ENCODE assay signal across 8 mouse cellular contexts in the genomic region with DNA sequence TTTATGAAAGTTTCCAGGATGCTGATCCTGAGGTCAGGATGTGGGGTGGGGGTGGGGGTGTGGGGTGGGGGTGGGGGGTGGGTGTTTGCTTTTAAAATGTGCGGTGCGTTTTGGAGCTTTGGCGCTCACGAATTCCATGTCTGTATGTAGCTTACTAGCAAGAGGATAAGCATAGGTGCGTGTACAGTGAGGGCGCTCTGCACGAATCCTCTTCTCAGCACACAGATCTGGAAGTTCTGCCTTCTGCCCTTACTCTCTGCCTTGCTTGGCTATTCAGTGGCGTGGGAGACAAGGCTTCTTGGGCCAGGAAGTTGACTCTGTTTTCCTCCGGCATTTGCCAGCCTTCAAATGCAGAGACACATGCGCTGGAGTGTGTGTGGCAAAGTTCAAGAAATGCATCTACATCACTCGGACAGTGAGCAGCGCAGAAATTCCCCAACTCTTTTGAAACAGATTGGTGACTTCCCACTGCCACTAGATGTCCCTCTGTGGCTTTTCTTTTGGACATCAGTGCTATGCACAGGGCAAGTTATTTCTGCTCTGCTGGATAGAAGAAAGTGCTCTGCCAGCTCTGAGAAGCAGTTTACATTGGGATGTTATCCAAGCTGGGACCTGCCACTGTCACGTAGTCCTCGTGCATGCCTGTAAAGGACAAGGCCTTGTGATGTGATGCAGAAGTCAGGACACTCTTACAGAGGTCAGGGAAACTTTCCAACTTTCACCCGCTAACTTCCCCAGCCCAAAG. TPM values are rescaled to one million over a fixed set of nuclear protein-coding genes. Genes with fewer than 3 reads are reported as not detected.
DNase-seq lines count a peak whose midpoint lies in the region; ATAC-seq lines count a peak whose summit lies in the region.

No protein-coding gene starts in this region.

- H3K27ac ChIP-seq in heart, embryonic 14.5 days (replicated peaks in 1 of 2; ENCODE audit: control insufficient read depth in 1 of 2, insufficient read depth in 1 of 2, low read depth in 2 of 2, low read length in 2 of 2), result no peak overlapping the region
- H3K27ac ChIP-seq in stomach, embryonic 14.5 days (ENCODE audit: low read length), result no peak overlapping the region

- H3K4me3 ChIP-seq in heart, embryonic 14.5 days (ENCODE audit: control insufficient read depth in 1 of 2, insufficient read depth in 1 of 2, low read depth in 1 of 2, low read length in 2 of 2), result no peak overlapping the region
- no peak overlapping the region for H3K4me3 ChIP-seq in stomach, embryonic 14.5 days (ENCODE audit: low read depth, low read length)

- H3K4me1 ChIP-seq in heart, embryonic 14.5 days (ENCODE audit: control insufficient read depth in 2 of 2, insufficient read depth in 2 of 2, low read length in 2 of 2), result no peaks in the 10 kb centered on the region
- 0 out of 2 replicates have a peak, but pooled peaks cover 3% of the 10 kb centered on the region for H3K4me1 ChIP-seq in stomach, embryonic 14.5 days (ENCODE audit: control insufficient read depth, insufficient read depth, low read length)

- DNase-seq in adrenal gland, adult 2 months, result peak; percentile 14
- no peak for DNase-seq in adrenal gland, postnatal 25 days
- DNase-seq in embryo, embryonic 10 days (ENCODE audit: low spot score), result peak; percentile 66
- DNase-seq in kidney, postnatal 36 days, result peak; percentile 7 to 29

- no peaks in the 10 kb centered on the region for H3K27me3 ChIP-seq in heart, embryonic 14.5 days (ENCODE audit: control insufficient read depth, insufficient read depth, low read length)
- H3K27me3 ChIP-seq in stomach, embryonic 14.5 days (ENCODE audit: control insufficient read depth, insufficient read depth, low read length), result no peaks in the 10 kb centered on the region

- whole genome bisulfite sequencing in heart, embryonic 14.5 days, result 60% methylated on average over 15 of the region's 15 CpGs
- WGBS in stomach, embryonic 14.5 days, result 42% methylated on average over 15 of the region's 15 CpGs

- ATAC-seq in heart, embryonic 14.5 days (ENCODE audit: insufficient number of reproducible peaks, insufficient read depth, low FRiP score, low read depth), result peak; percentile 71
- 0 out of 2 replicates have a peak, but pooled peaks have one; percentile 17 for ATAC-seq in megakaryocyte progenitor cell, adult 5-6 weeks (replicated peaks; ENCODE audit: poor library complexity)
- peak; percentile 74 for ATAC-seq in stomach, embryonic 14.5 days (ENCODE audit: insufficient number of reproducible peaks, insufficient read depth, low FRiP score, low read depth)
- ATAC-seq in inflammation-experienced regulatory T-cells, adult 6 months, result no peak

- H3K4me2 ChIP-seq in heart, embryonic 14.5 days (ENCODE audit: low read length), result no peak overlapping the region
- H3K4me2 ChIP-seq in stomach, embryonic 14.5 days (replicated peaks; ENCODE audit: low read depth, low read length), result no peak overlapping the region

- no peak overlapping the region for H3K9ac ChIP-seq in heart, embryonic 14.5 days (ENCODE audit: low read length)
- no peak overlapping the region for H3K9ac ChIP-seq in stomach, embryonic 14.5 days (replicated peaks; ENCODE audit: low read depth, low read length)

- no peaks in the 10 kb centered on the region for H3K36me3 ChIP-seq in heart, embryonic 14.5 days (ENCODE audit: control insufficient read depth, insufficient read depth, low read length)
- H3K36me3 ChIP-seq in stomach, embryonic 14.5 days (ENCODE audit: control insufficient read depth, insufficient read depth, low read length), result no peaks in the 10 kb centered on the region

- no peaks in the 10 kb centered on the region for H3K9me3 ChIP-seq in heart, embryonic 14.5 days (ENCODE audit: control insufficient read depth, low read length)
- no peaks in the 10 kb centered on the region for H3K9me3 ChIP-seq in stomach, embryonic 14.5 days (ENCODE audit: control insufficient read depth, low read depth, low read length)

RNA-seq across cellular contexts. Expression of gene Mgst1, which starts 31.5 kb away (rescaled TPM):
- 1,000 to 10,000 TPM; 1,146 to 3,232 TPM for total RNA-seq in adrenal gland, adult 2 months (2021)
- polyA plus RNA-seq in adrenal gland, adult 2 months (2012; rRNA removed), result 1,083 and 2,266 TPM in 2 replicates
- total RNA-seq in adrenal gland, postnatal 25 days (2021), result 2,017 and 2,361 TPM in 2 replicates
- polyA plus RNA-seq in heart, embryonic 14.5 days (2014; fragmentation: Nextera tagmentation; extraction: Ambion mirVana), result 133 and 151 TPM in 2 replicates
- 154 and 189 TPM in 2 replicates for total RNA-seq in megakaryocyte progenitor cell, adult 5-6 weeks (2015)
- 97.5 and 151 TPM in 2 replicates for total RNA-seq in megakaryocyte progenitor cell, adult 5-6 weeks (2017)
- polyA plus RNA-seq in stomach, embryonic 14.5 days (2014; fragmentation: Nextera tagmentation; extraction: Ambion mirVana), result 180 and 194 TPM in 2 replicates
- polyA plus RNA-seq in inflammation-experienced regulatory T-cells, adult 6 months (2017; shearing (Covaris generic)), result 1 to 10 TPM in 1 of 3 experiments, not detected in 2; 1.8 TPM

Comparison
In these comparisons a context has a peak if more than half of its experiments do, and no peak if none do; other contexts are left out.
1. RNA of gene Mgst1, which starts 31.5 kb away (polyA plus RNA-seq): 1,083 to 2,266 TPM in adrenal gland, adult 2 months, 180 to 194 TPM in stomach, embryonic 14.5 days and 133 to 151 TPM in heart, embryonic 14.5 days; 1.8 TPM in inflammation-experienced regulatory T-cells, adult 6 months; every median in the first group is over 10 times any median in the second.